Mouse (Mus musculus) cortical plate, adult 2 months (tissue): ENCODE results near the gene Ly6g6f. TPM values are rescaled to one million over a fixed set of nuclear protein-coding genes. Genes with fewer than 3 reads are reported as not detected.

Experiments
- H3K27ac ChIP-seq: fragments of 200-500 bp; 2 replicates; pipeline ENCODE4 v1.5.1; 2012; ENCODE audit warnings: low read length, control low read depth, inconsistent platforms; ENCODE audit not compliant: insufficient read depth
- H3K4me1 ChIP-seq: fragments of 200-500 bp; 2 replicates; pipeline ENCODE4 v1.6.1; 2011; ENCODE audit warnings: low read length; ENCODE audit not compliant: control insufficient read depth, insufficient read depth
- H3K4me3 ChIP-seq: fragments of 200-500 bp; 2 replicates; pipeline ENCODE4 v1.5.1; 2011; ENCODE audit warnings: mild to moderate bottlenecking, low read length, control low read depth; ENCODE audit not compliant: insufficient read depth
- CTCF ChIP-seq: fragments of 200-500 bp; IDR thresholded peaks from 2 replicates; pipeline ENCODE4 v1.5.1; 2011; ENCODE audit warnings: mild to moderate bottlenecking, control low read depth, low read length; ENCODE audit not compliant: insufficient read depth; ENCODE audit errors: extremely low read depth
- POLR2A ChIP-seq: fragments of 200-500 bp; IDR thresholded peaks from 2 replicates; pipeline ENCODE4 v1.6.1; 2011; ENCODE audit warnings: mild to moderate bottlenecking, low read length, control low read depth; ENCODE audit not compliant: insufficient read depth; ENCODE audit errors: extremely low read depth
- polyA plus RNA-seq: library from polyadenylated mRNA; depleted of rRNA; stranded (reverse); fragments of >200 nt; gene quantifications from 2 replicates; pipeline ENCODE4 v1.2.3, GENCODE M21; 2012

Gene Ly6g6f
- polyA plus RNA-seq, 1 experiment, result 1.1 TPM

GRCm38 (mm10) chr17:35058316-35058715 is 27.1 kb downstream of the Ly6g6f start:
- Histone ChIP-seq H3K27ac (no peak overlapping the region), H3K4me1 (no peaks in the 10 kb centered on the region), H3K4me3 (peak overlapping the region; percentile 86; the same call in 1 of the 2 replicates)
- TF ChIP-seq CTCF (no peak), POLR2A (no peak)

GRCm38 (mm10) chr17:35057090-35057489 is 28.3 kb downstream of the Ly6g6f start:
- Histone ChIP-seq H3K4me3 (no peak overlapping the region), H3K27ac (no peak overlapping the region), H3K4me1 (no peaks in the 10 kb centered on the region)
- no peak for TF ChIP-seq POLR2A
- no peak for TF ChIP-seq CTCF

- Histone ChIP-seq H3K4me3 (no peak overlapping the region), H3K4me1 (no peaks in the 10 kb centered on the region), H3K27ac (no peak overlapping the region)
- TF ChIP-seq POLR2A (no peak), CTCF (no peak)
Observed at GRCm38 (mm10) chr17:35055691-35056495, 29.5 kb downstream of the Ly6g6f start.

GRCm38 (mm10) chr17:35052271-35052798 is 33.1 kb downstream of the Ly6g6f start:
- no peak overlapping the region for H3K4me3 ChIP-seq
- no peaks in the 10 kb centered on the region for H3K4me1 ChIP-seq
- no peak overlapping the region for H3K27ac ChIP-seq
- TF ChIP-seq POLR2A (no peak), CTCF (no peak)

GRCm38 (mm10) chr17:35051156-35052086 is 34.0 kb downstream of the Ly6g6f start:
- Histone ChIP-seq H3K4me1 (no peaks in the 10 kb centered on the region), H3K27ac (peak overlapping the region; percentile 60), H3K4me3 (peak overlapping the region; percentile 27)
- no peak for TF ChIP-seq CTCF
- TF ChIP-seq POLR2A, result peak; percentile 43; the same call in 1 of the 2 replicates

- H3K4me1 ChIP-seq, result no peaks in the 10 kb centered on the region
- TF ChIP-seq POLR2A, result 0 out of 2 replicates have a peak, but pooled peaks have one; percentile 7
- no peak for TF ChIP-seq CTCF
- H3K4me3 ChIP-seq, result peak overlapping the region; percentile 27
- H3K27ac ChIP-seq, result peak overlapping the region; percentile 33
Observed at GRCm38 (mm10) chr17:35050126-35050750, 35.2 kb downstream of the Ly6g6f start.

- Histone ChIP-seq H3K27ac (peak within 1 kb of the TSS; percentile 33), H3K4me3 (peak within 1 kb of the TSS; percentile 27), H3K4me1 (no peaks in the 10 kb centered on the region)
- TF ChIP-seq POLR2A (no peak), CTCF (no peak)
Observed at GRCm38 (mm10) chr17:35049561-35050016, 35.8 kb downstream of the Ly6g6f start, which contains the start of gene Clic1. TSS of gene Clic1 (plus strand) at chr17:35049966.

GRCm38 (mm10) chr17:35048932-35049440 is 36.4 kb downstream of the Ly6g6f start:
- H3K27ac ChIP-seq, result no peak overlapping the region
- H3K4me3 ChIP-seq, result no peak overlapping the region
- TF ChIP-seq POLR2A, result no peak
- TF ChIP-seq CTCF, result no peak

GRCm38 (mm10) chr17:35048149-35048931 is 37.1 kb downstream of the Ly6g6f start:
- TF ChIP-seq CTCF (no peak), POLR2A (no peak)
- Histone ChIP-seq H3K27ac (no peak overlapping the region), H3K4me3 (no peak overlapping the region), H3K4me1 (no peaks in the 10 kb centered on the region)

More at GRCm38 (mm10) chr17:35048932-35049440, 36.4 kb downstream of the Ly6g6f start:
- no peaks in the 10 kb centered on the region for H3K4me1 ChIP-seq
